18 mouse cellular contexts compared by ENCODE assay signal in genomic region chr9:37025913-37026312, GRCm38 (mm10).
DNase-seq lines count a peak whose midpoint lies in the region; ATAC-seq lines count a peak whose summit lies in the region.
"Had no signal": no experiment of that assay in that cellular context is flagged by ENCODE, and none has a peak within 500 bp of the region (broad histone marks: within the 10 kb centered on the region; RNA-seq: fewer than 3 reads in every experiment).

No protein-coding gene starts in this region.

- H3K27ac ChIP-seq in forebrain, embryonic 10.5 days: peak overlapping the region; percentile 61
- H3K27ac ChIP-seq in forebrain, embryonic 13.5 days: peak overlapping the region; percentile 84
- peak overlapping the region; percentile 69 for H3K27ac ChIP-seq in hindbrain, embryonic 13.5 days
- H3K27ac ChIP-seq in midbrain, embryonic 14.5 days (replicated peaks; ENCODE audit: low read depth, low read length): peak overlapping the region; percentile 67
- H3K27ac ChIP-seq: heart, embryonic 13.5 days; limb, embryonic 13.5 days; liver, embryonic 14.5 days had no signal

- H3K36me3 ChIP-seq in forebrain, embryonic 10.5 days (replicated peaks): no peaks in the 10 kb centered on the region
- no peaks in the 10 kb centered on the region for H3K36me3 ChIP-seq in forebrain, embryonic 13.5 days (ENCODE audit: poor library complexity, severe bottlenecking)
- no peaks in the 10 kb centered on the region for H3K36me3 ChIP-seq in hindbrain, embryonic 13.5 days
- no peaks in the 10 kb centered on the region for H3K36me3 ChIP-seq in midbrain, embryonic 14.5 days (ENCODE audit: control insufficient read depth, insufficient read depth, low read length)
- H3K36me3 ChIP-seq: heart, embryonic 13.5 days; limb, embryonic 13.5 days had no signal

- H3K9ac ChIP-seq in forebrain, embryonic 13.5 days: 0 out of 2 replicates have a peak overlapping the region, but pooled peaks have one; percentile 23
- no peak overlapping the region; the same call in 1 of the 2 replicates for H3K9ac ChIP-seq in hindbrain, embryonic 13.5 days
- H3K9ac ChIP-seq in midbrain, embryonic 14.5 days (replicated peaks; ENCODE audit: low read length): 0 out of 2 replicates have a peak overlapping the region, but pooled peaks have one; percentile 1
- H3K9ac ChIP-seq: heart, embryonic 13.5 days; limb, embryonic 13.5 days; liver, embryonic 14.5 days had no signal

- H3K4me1 ChIP-seq in forebrain, embryonic 10.5 days: peaks cover 73% of the 10 kb centered on the region
- peaks cover 73% of the 10 kb centered on the region for H3K4me1 ChIP-seq in forebrain, embryonic 13.5 days
- H3K4me1 ChIP-seq in hindbrain, embryonic 13.5 days (replicated peaks): peaks cover 71% of the 10 kb centered on the region
- H3K4me1 ChIP-seq in midbrain, embryonic 14.5 days (ENCODE audit: control insufficient read depth, insufficient read depth, low read length): peaks cover 47% of the 10 kb centered on the region

- H3K4me3 ChIP-seq in forebrain, embryonic 10.5 days: no peak overlapping the region
- H3K4me3 ChIP-seq in forebrain, embryonic 13.5 days: no peak overlapping the region
- H3K4me3 ChIP-seq in hindbrain, embryonic 13.5 days: no peak overlapping the region
- no peak overlapping the region for H3K4me3 ChIP-seq in midbrain, embryonic 14.5 days (replicated peaks; ENCODE audit: low read depth, low read length)
- H3K4me3 ChIP-seq: erythroblast, embryonic 14.5 days; heart, embryonic 13.5 days; limb, embryonic 13.5 days had no signal

- no peak for DNase-seq in forebrain, embryonic 10.5 days (ENCODE audit: extremely low spot score, low spot score)
- no peak for DNase-seq in midbrain, embryonic 14.5 days
- DNase-seq in MN1 (ENCODE audit: low spot score): no peak
- no peak for DNase-seq in frontal cortex, adult 2 months (ENCODE audit: extremely low spot score in 1 of 2, low spot score in 1 of 2)
- no peak for DNase-seq in cerebellum, adult 9-11 months
- no peak for DNase-seq in spleen, adult 12 weeks (ENCODE audit: low spot score)
- DNase-seq: cerebellum, postnatal 36 days; heart, postnatal 36 days; kidney, adult 11 months; kidney, postnatal 14 days; layer of hippocampus, adult 9-11 months; thymus, postnatal 25 days had no signal

- peak; percentile 67 for ATAC-seq in forebrain, embryonic 13.5 days
- ATAC-seq in hindbrain, embryonic 13.5 days (ENCODE audit: low FRiP score): no peak
- no peak for ATAC-seq in midbrain, embryonic 14.5 days (ENCODE audit: low FRiP score, low TSS enrichment)

- 56% methylated on average over 3 of the region's 3 CpGs for WGBS in forebrain, embryonic 10.5 days
- 13% methylated on average over 3 of the region's 3 CpGs for whole genome bisulfite sequencing in forebrain, embryonic 13.5 days
- WGBS in hindbrain, embryonic 13.5 days: 17% methylated on average over 3 of the region's 3 CpGs
- WGBS in midbrain, embryonic 14.5 days: 10% methylated on average over 3 of the region's 3 CpGs

- H3K9me3 ChIP-seq in forebrain, embryonic 10.5 days: no peaks in the 10 kb centered on the region
- H3K9me3 ChIP-seq in forebrain, embryonic 13.5 days (replicated peaks): no peaks in the 10 kb centered on the region
- H3K9me3 ChIP-seq in hindbrain, embryonic 13.5 days: no peaks in the 10 kb centered on the region
- H3K9me3 ChIP-seq in midbrain, embryonic 14.5 days (ENCODE audit: control insufficient read depth, low read length): no peaks in the 10 kb centered on the region
- H3K9me3 ChIP-seq: heart, embryonic 13.5 days; limb, embryonic 13.5 days had no signal

- no peaks in the 10 kb centered on the region for H3K27me3 ChIP-seq in forebrain, embryonic 10.5 days (ENCODE audit: poor library complexity, severe bottlenecking)
- H3K27me3 ChIP-seq in forebrain, embryonic 13.5 days: no peaks in the 10 kb centered on the region
- no peaks in the 10 kb centered on the region for H3K27me3 ChIP-seq in hindbrain, embryonic 13.5 days
- no peaks in the 10 kb centered on the region for H3K27me3 ChIP-seq in midbrain, embryonic 14.5 days (ENCODE audit: control insufficient read depth, insufficient read depth, low read length)

- H3K4me2 ChIP-seq in forebrain, embryonic 13.5 days: no peak overlapping the region
- no peak overlapping the region for H3K4me2 ChIP-seq in hindbrain, embryonic 13.5 days
- no peak overlapping the region for H3K4me2 ChIP-seq in midbrain, embryonic 14.5 days (ENCODE audit: low read length)
- H3K4me2 ChIP-seq: heart, embryonic 13.5 days; limb, embryonic 13.5 days had no signal
